Mouse (Mus musculus): Measurements from ENCODE around the gene Tbce. TPM values are rescaled to one million over a fixed set of nuclear protein-coding genes. Genes with fewer than 3 reads are reported as not detected.
A peak's percentile ranks its signal among the peaks of the same experiment; 100 is the strongest.

Gene Tbce
- polyA plus RNA-seq, 1 experiment: 14.4 TPM

DNA sequence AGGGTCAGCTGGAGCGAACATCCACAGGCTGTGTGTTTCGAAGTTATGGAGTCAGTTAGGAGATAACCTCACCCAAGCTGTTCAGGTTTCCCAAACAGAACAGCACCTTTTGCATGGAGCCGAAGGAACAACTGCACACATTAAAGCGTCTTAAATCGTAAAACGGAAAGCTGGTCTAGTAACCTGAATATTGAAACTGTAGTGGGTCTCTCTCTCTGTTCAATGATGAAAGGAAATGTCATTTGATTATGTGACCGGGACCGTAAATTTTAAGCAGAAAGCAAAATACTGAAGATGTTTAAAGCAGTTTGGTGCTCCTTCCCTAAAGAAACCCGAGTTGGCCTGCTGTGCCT lies 25.6 kb upstream of the Tbce start:
- H3K27ac ChIP-seq (ENCODE audit: control insufficient read depth, insufficient read depth, low read depth, low read length): no peak overlapping the region
- peak overlapping the region; percentile 94 for H3K4me3 ChIP-seq (ENCODE audit: control insufficient read depth, low read depth, low read length)
- H3K4me1 ChIP-seq (ENCODE audit: control insufficient read depth, insufficient read depth, low read length): peaks cover 3% of the 10 kb centered on the region; the same call in 1 of the 2 replicates
- H3K27me3 ChIP-seq (ENCODE audit: control insufficient read depth, insufficient read depth, low read length): no peaks in the 10 kb centered on the region
- H3K36me3 ChIP-seq (ENCODE audit: control insufficient read depth, insufficient read depth, low read length): no peaks in the 10 kb centered on the region
- TF ChIP-seq POLR2A (IDR thresholded peaks at IDR 0.05; ENCODE audit: control insufficient read depth, low read depth, low read length) (no peak), CTCF (IDR thresholded peaks at IDR 0.05; ENCODE audit: control insufficient read depth, insufficient read depth, insufficient replicate concordance, low read depth, low read length) (no peak)

- Histone ChIP-seq H3K4me1 (ENCODE audit: control insufficient read depth, insufficient read depth, low read length) (peaks cover 3% of the 10 kb centered on the region; the same call in 1 of the 2 replicates), H3K27me3 (ENCODE audit: control insufficient read depth, insufficient read depth, low read length) (no peaks in the 10 kb centered on the region), H3K36me3 (ENCODE audit: control insufficient read depth, insufficient read depth, low read length) (no peaks in the 10 kb centered on the region), H3K27ac (ENCODE audit: control insufficient read depth, insufficient read depth, low read depth, low read length) (peak overlapping the region; percentile 96), H3K4me3 (ENCODE audit: control insufficient read depth, low read depth, low read length) (peak overlapping the region; percentile 94)
- TF ChIP-seq POLR2A (IDR thresholded peaks at IDR 0.05; ENCODE audit: control insufficient read depth, low read depth, low read length) (no peak), CTCF (IDR thresholded peaks at IDR 0.05; ENCODE audit: control insufficient read depth, insufficient read depth, insufficient replicate concordance, low read depth, low read length) (0 out of 2 replicates have a peak, but pooled peaks have one; percentile 6)
These were observed 25.0 kb upstream of the Tbce start for GRCm38 (mm10) chr13:14064341-14065027.

- no peak for TF ChIP-seq POLR2A (IDR thresholded peaks at IDR 0.05; ENCODE audit: control insufficient read depth, low read depth, low read length)
- TF ChIP-seq CTCF (IDR thresholded peaks at IDR 0.05; ENCODE audit: control insufficient read depth, insufficient read depth, insufficient replicate concordance, low read depth, low read length): no peak
- no peaks in the 10 kb centered on the region for H3K27me3 ChIP-seq (ENCODE audit: control insufficient read depth, insufficient read depth, low read length)
- no peaks in the 10 kb centered on the region for H3K36me3 ChIP-seq (ENCODE audit: control insufficient read depth, insufficient read depth, low read length)
- H3K4me3 ChIP-seq (ENCODE audit: control insufficient read depth, low read depth, low read length): peak overlapping the region; percentile 94
- H3K4me1 ChIP-seq (ENCODE audit: control insufficient read depth, insufficient read depth, low read length): peaks cover 3% of the 10 kb centered on the region; the same call in 1 of the 2 replicates
- peak overlapping the region; percentile 96 for H3K27ac ChIP-seq (ENCODE audit: control insufficient read depth, insufficient read depth, low read depth, low read length)
These were observed 24.5 kb upstream of the Tbce start for GRCm38 (mm10) chr13:14063942-14064271.

DNA sequence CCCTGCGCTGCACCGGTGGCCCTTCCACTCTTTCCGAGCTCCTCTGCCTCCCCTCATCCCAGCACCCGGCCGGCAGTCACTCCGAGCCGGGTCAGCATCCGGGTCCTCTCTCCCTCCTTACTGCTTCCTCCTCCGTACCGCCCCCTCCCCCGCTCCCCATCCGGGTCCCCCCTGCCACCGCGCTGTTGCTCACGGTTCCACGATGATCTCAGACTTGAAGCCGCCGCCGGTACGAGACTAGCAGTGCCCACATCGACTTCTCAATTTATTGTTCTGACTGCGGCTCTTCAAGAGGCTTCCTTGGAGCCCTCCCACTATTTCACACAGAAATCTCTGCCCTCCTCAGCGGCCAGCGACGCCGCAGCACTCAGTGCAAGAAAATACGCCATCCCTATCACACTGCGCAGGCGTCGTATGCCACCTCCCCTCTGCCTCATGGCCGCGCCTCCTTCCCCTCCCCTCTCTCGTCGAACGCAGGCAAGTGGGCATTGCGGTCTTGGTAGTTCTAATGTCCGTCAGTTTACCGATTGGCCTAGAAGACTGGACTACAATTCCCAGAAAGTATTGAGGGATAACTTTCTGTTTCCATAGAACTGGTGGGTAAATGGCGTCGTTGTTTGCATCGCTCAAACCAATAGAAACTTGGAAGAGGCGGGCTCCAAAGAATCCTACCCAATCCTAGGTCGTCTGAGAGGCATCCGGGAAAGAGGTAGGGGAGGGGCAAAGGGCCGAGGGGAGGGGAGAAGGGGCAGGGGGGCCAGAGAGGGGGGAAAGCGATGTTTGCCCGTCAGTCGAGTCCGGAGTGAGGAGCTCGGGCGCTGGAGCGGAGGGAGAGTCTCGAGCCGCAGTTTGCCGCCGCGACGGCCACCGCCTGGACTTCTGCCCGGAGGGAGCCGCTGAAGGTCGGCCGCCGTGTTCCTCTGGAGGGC lies 23.8 kb upstream of the Tbce start, which contains the start of the genes Arid4b and Ggps1:
Arid4b (plus strand) TSS at position 220 of the 929 bp plus-strand sequence.
Ggps1 (minus strand) TSS at position 476 of the 929 bp plus-strand sequence.
- H3K4me1 ChIP-seq (ENCODE audit: control insufficient read depth, insufficient read depth, low read length): peaks cover 3% of the 10 kb centered on the region; the same call in 1 of the 2 replicates
- no peaks in the 10 kb centered on the region for H3K27me3 ChIP-seq (ENCODE audit: control insufficient read depth, insufficient read depth, low read length)
- H3K4me3 ChIP-seq (ENCODE audit: control insufficient read depth, low read depth, low read length): peak within 1 kb of the TSS; percentile 94
- H3K27ac ChIP-seq (ENCODE audit: control insufficient read depth, insufficient read depth, low read depth, low read length): peak within 1 kb of the TSS; percentile 96
- TF ChIP-seq CTCF (IDR thresholded peaks at IDR 0.05; ENCODE audit: control insufficient read depth, insufficient read depth, insufficient replicate concordance, low read depth, low read length): 0 out of 2 replicates have a peak, but pooled peaks have one; percentile 10
- peak; percentile 95 for TF ChIP-seq POLR2A (IDR thresholded peaks at IDR 0.05; ENCODE audit: control insufficient read depth, low read depth, low read length)
- no peaks in the 10 kb centered on the region for H3K36me3 ChIP-seq (ENCODE audit: control insufficient read depth, insufficient read depth, low read length)

GRCm38 (mm10) chr13:14062209-14063012 lies 23.0 kb upstream of the Tbce start:
- Histone ChIP-seq H3K36me3 (ENCODE audit: control insufficient read depth, insufficient read depth, low read length) (no peaks in the 10 kb centered on the region), H3K4me3 (ENCODE audit: control insufficient read depth, low read depth, low read length) (peak overlapping the region; percentile 94), H3K27me3 (ENCODE audit: control insufficient read depth, insufficient read depth, low read length) (no peaks in the 10 kb centered on the region), H3K27ac (ENCODE audit: control insufficient read depth, insufficient read depth, low read depth, low read length) (peak overlapping the region; percentile 84), H3K4me1 (ENCODE audit: control insufficient read depth, insufficient read depth, low read length) (peaks cover 3% of the 10 kb centered on the region; the same call in 1 of the 2 replicates)
- TF ChIP-seq POLR2A (IDR thresholded peaks at IDR 0.05; ENCODE audit: control insufficient read depth, low read depth, low read length) (no peak), CTCF (IDR thresholded peaks at IDR 0.05; ENCODE audit: control insufficient read depth, insufficient read depth, insufficient replicate concordance, low read depth, low read length) (no peak)

- no peak overlapping the region for H3K4me3 ChIP-seq (ENCODE audit: control insufficient read depth, low read depth, low read length)
- TF ChIP-seq POLR2A (IDR thresholded peaks at IDR 0.05; ENCODE audit: control insufficient read depth, low read depth, low read length) (no peak), CTCF (IDR thresholded peaks at IDR 0.05; ENCODE audit: control insufficient read depth, insufficient read depth, insufficient replicate concordance, low read depth, low read length) (no peak)
- H3K4me1 ChIP-seq (ENCODE audit: control insufficient read depth, insufficient read depth, low read length): peaks cover 3% of the 10 kb centered on the region; the same call in 1 of the 2 replicates
- no peaks in the 10 kb centered on the region for H3K27me3 ChIP-seq (ENCODE audit: control insufficient read depth, insufficient read depth, low read length)
- no peaks in the 10 kb centered on the region for H3K36me3 ChIP-seq (ENCODE audit: control insufficient read depth, insufficient read depth, low read length)
- no peak overlapping the region for H3K27ac ChIP-seq (ENCODE audit: control insufficient read depth, insufficient read depth, low read depth, low read length)
These were observed 20.1 kb upstream of the Tbce start for GRCm38 (mm10) chr13:14059582-14059981.

Measured in testis, adult 2 months (tissue).